Mouse (Mus musculus) ES-Bruce4 (cell line): ENCODE results near the gene Smyd1.

ENCODE experiments used
- CTCF ChIP-seq: IDR thresholded peaks from one replicate; pipeline ENCODE4 v1.8.1; 2011; ENCODE audit warnings: low read depth, low read length
- POLR2A ChIP-seq: IDR thresholded peaks from one replicate; pipeline ENCODE4 v1.8.1; 2011; ENCODE audit warnings: low read length; ENCODE audit not compliant: insufficient read depth

DNA sequence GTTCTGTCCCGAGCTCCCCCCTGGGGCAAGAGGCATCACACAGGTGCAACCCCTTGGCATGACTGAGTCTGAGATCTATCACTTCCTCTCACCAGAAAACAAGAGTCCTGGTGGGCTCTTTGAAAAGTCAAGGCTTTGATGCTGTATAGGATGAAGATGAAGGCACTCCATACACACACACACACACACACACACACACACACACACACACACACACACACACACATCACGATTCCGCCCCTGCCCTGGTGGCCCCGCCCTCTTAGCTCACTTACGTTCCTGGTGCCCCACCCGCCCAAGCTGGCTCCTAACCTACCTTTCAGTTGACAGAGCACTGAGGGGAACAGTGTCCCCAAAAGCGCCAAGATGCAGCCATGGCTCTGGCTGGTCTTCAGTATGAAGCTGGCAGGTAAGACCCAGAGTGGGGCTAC is 473 bp upstream of the Smyd1 start, which contains the start of gene Cd8b1:
- TF ChIP-seq POLR2A, result no peak
- no peak for TF ChIP-seq CTCF
